Mouse (Mus musculus) small intestine, adult 10 weeks (tissue): ENCODE data around the gene Cdh12. TPM values are rescaled to one million over a fixed set of nuclear protein-coding genes. Genes with fewer than 3 reads are reported as not detected.

ENCODE experiments used
- polyA plus RNA-seq: library from polyadenylated mRNA; stranded (reverse); fragments of 350-450 nt; fragmentation: Illumina TruSeq; extraction: RNeasy Lipid Tissue Mini Kit (QIAGEN cat#74804); gene quantifications from one replicate; pipeline ENCODE4 v1.2.3, GENCODE M21; 2014; ENCODE audit warnings: low replicate concordance

The Cdh12 gene
- polyA plus RNA-seq, result not detected

DNA sequence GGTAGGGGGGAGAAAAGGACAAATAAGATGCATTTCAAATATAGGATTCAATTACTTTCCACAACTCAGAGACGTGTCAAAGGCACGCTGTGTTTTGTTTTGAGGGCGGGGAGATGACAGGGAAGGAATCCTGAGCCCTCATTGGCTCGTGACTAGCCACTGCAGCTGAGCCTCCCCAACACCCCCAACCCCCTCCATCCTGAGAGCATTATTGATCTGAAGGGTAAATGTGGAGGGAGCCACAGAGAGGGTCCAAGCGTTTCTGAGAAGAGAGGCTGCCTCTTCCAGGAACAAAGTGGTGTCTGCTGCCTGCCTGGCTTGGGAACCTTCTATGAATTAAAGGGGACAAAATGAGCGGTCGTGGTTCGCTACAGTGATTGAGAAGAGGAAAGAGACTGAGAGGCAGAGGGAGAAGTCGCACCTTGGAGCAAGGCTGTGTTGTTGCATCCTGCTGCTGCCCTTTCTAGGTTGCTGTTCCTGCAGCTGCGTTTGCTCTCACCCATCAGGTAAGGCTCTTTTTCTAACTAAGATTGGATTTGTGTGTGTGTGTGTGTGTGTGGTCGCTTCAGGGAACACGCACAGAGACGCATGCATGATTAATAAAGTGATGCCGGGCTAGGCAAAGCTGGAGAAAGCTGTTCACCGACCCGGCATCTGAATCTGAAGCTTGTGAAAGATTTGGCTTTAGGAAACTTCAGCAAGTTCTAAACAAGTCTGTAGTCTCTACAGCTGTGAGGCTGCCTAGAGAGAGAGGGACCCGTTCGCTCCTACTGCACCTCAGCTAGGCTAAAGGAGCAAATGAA is at the start of gene Cdh12:
Gene Cdh12, plus strand, starts transcription at position 405 of the 803 bp plus-strand sequence.

DNA sequence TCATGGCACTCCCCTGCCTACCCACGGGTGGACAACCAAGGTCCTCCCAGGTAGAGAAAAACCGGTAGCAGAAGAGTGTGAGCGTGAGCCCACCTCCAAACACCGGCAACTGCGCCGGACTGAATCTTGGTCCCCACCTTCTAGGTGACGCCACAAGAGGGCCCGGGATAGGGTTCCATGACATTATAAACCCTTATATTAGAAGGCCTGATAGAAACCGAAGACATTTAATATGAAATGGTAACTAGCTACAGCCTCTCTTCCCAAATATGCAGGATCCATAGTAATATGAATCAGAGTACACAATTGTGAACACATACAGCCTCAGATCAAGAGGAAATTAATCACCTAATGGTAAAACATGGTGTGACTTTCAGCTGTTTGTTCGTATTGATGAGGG is 217.6 kb downstream of the Cdh12 start, which contains the start of gene Acot10:
Gene Acot10, minus strand, starts transcription at position 101 of the 400 bp plus-strand sequence.

Other genes with a start within 250 kb of the Cdh12 start
- gene Acot10, start 217.5 kb downstream of the Cdh12 start, polyA plus RNA-seq, result not detected